18 mouse cellular contexts compared by ENCODE assay signal in genomic region chr7:76389240-76389639, GRCm38 (mm10).
"Had no signal": no experiment of that assay in that cellular context is flagged by ENCODE, and none has a peak within 500 bp of the region (broad histone marks: within the 10 kb centered on the region; RNA-seq: fewer than 3 reads in every experiment).

No protein-coding gene starts in this region.

- ATAC-seq: liver, embryonic 12.5 days; midbrain, embryonic 16.5 days had no signal

- DNase-seq: lung, adult 18-20 months; midbrain, embryonic 14.5 days; retina, postnatal 1 day; right cerebral cortex, adult 18-20 months; right cerebral cortex, postnatal 25 days; right cerebral cortex, postnatal 4 days; spleen, adult 18-20 months; thymus, adult 18-20 months; thymus, postnatal 14 days; thymus, postnatal 36 days had no signal

- H3K4me3 ChIP-seq: limb, embryonic 15.5 days; liver, embryonic 12.5 days; midbrain, embryonic 12.5 days; myocyte; neural tube, embryonic 13.5 days; neural tube, embryonic 15.5 days had no signal

- H3K4me2 ChIP-seq: limb, embryonic 15.5 days; liver, embryonic 12.5 days; midbrain, embryonic 12.5 days; neural tube, embryonic 13.5 days; neural tube, embryonic 15.5 days had no signal

- H3K9me3 ChIP-seq: limb, embryonic 15.5 days; liver, embryonic 12.5 days; midbrain, embryonic 12.5 days; neural tube, embryonic 13.5 days; neural tube, embryonic 15.5 days had no signal

- H3K27me3 ChIP-seq: liver, embryonic 12.5 days; neural tube, embryonic 15.5 days had no signal

- H3K27ac ChIP-seq: limb, embryonic 15.5 days; liver, embryonic 12.5 days; liver, embryonic 14.5 days; midbrain, embryonic 12.5 days; neural tube, embryonic 13.5 days; neural tube, embryonic 15.5 days had no signal

- H3K36me3 ChIP-seq: limb, embryonic 15.5 days; liver, embryonic 12.5 days; midbrain, embryonic 12.5 days; neural tube, embryonic 13.5 days; neural tube, embryonic 15.5 days had no signal

- H3K9ac ChIP-seq: limb, embryonic 15.5 days; liver, embryonic 12.5 days; liver, embryonic 14.5 days; midbrain, embryonic 12.5 days; neural tube, embryonic 13.5 days; neural tube, embryonic 15.5 days had no signal
